Mouse (Mus musculus): Measurements from ENCODE around the gene Psg26.

DNA sequence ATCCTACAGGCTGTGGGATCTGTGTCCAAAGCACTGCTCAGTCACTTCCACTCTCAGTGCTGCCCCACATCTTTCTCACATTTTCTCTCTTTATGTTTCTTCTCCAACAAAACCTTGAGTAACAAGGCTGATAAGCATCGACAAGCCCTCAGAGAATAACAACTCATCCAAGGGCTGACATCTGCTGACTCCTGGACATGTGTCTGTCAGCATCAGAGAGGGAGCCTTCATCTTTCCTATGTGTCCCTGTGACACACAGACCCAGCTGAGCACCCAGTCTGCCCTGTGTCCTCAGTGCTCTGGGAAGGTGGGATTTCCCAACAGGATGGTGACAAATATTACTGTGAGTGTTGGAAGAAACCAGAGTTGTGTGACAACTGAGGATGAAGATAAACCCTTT lies 48.2 kb upstream of the Psg26 start, which contains the start of gene Psg25:
- TF ChIP-seq CTCF (IDR thresholded peaks at IDR 0.05; ENCODE audit: insufficient read depth, low read depth, low read length) (no peak), POLR2A (IDR thresholded peaks at IDR 0.05; ENCODE audit: insufficient read depth, low read depth, low read length) (no peak)

Data from olfactory bulb, adult 2 months (tissue).